Mouse (Mus musculus) neural tube, embryonic 11.5 days (tissue): ENCODE data around the gene Hba-a1. TPM values are rescaled to one million over a fixed set of nuclear protein-coding genes. Genes with fewer than 3 reads are reported as not detected.
A peak's percentile ranks its signal among the peaks of the same experiment; 100 is the strongest.
"Not testable (repeated sequence)": the region's sequence is repeated elsewhere in the genome, so short reads cannot be mapped to it uniquely, and the experiment has no call there.

ENCODE experiments used
- ATAC-seq: fragments of 200-750 bp; cut with Nextera tagmentation; 2 replicates; pipeline ENCODE4 v1.8.0; 2017; ENCODE audit warnings: moderate number of reproducible peaks, mild to moderate bottlenecking, moderate TSS enrichment, moderate library complexity; ENCODE audit not compliant: insufficient read depth, low FRiP score, low TSS enrichment
- DNase-seq: peaks from one replicate; pipeline ENCODE4 v3.0.0-alpha.2; 2015; ENCODE audit warnings: low spot score
- H3K27ac ChIP-seq: fragments of 300-500 bp; sonication (generic); 2 replicates; pipeline ENCODE4 v1.5.1; 2014; ENCODE audit warnings: low read depth, mild to moderate bottlenecking, low read length
- H3K27me3 ChIP-seq: fragments of 300-500 bp; sonication (generic); 2 replicates; pipeline ENCODE4 v1.6.1; 2014; ENCODE audit warnings: mild to moderate bottlenecking, low read length, mixed read lengths; ENCODE audit not compliant: control insufficient read depth, insufficient read depth
- H3K36me3 ChIP-seq: fragments of 300-500 bp; sonication (generic); 2 replicates; pipeline ENCODE4 v1.6.1; 2014; ENCODE audit warnings: mild to moderate bottlenecking, low read length, moderate library complexity, mixed read lengths; ENCODE audit not compliant: control insufficient read depth, insufficient read depth
- H3K4me1 ChIP-seq: fragments of 300-500 bp; sonication (generic); 2 replicates; pipeline ENCODE4 v1.6.1; 2014; ENCODE audit warnings: low read length, mixed read lengths; ENCODE audit not compliant: control insufficient read depth, insufficient read depth
- H3K4me2 ChIP-seq: fragments of 300-500 bp; sonication (generic); 2 replicates; pipeline ENCODE4 v1.6.1; 2014; ENCODE audit warnings: low read depth, mild to moderate bottlenecking, moderate library complexity
- H3K4me3 ChIP-seq: fragments of 300-500 bp; sonication (generic); 2 replicates; pipeline ENCODE4 v1.5.1; 2014; ENCODE audit warnings: low read depth, low read length
- H3K9ac ChIP-seq: fragments of 300-500 bp; sonication (generic); 2 replicates; pipeline ENCODE4 v1.6.1; 2014; ENCODE audit warnings: mild to moderate bottlenecking, low read length
- H3K9me3 ChIP-seq: fragments of 300-500 bp; sonication (generic); 2 replicates; pipeline ENCODE4 v1.6.1; 2016; ENCODE audit warnings: low read length; ENCODE audit not compliant: control insufficient read depth
- WGBS: fragments of 180-500 bp; shearing (Covaris S2); extraction: QIAGEN DNeasy Blood & Tissue Kit; methylation state at CpG from one replicate; pipeline ENCODE4 v1.1.7; 2014; 5-methylcytosine and 5-hydroxymethylcytosine counted together
- polyA plus RNA-seq: library from polyadenylated mRNA; unstranded; fragments of >200 nt; fragmentation: Nextera tagmentation; extraction: Ambion mirVana; gene quantifications from 2 replicates; pipeline ENCODE4 v1.2.1, GENCODE M21; 2014

The Hba-a1 gene
- polyA plus RNA-seq, 1 experiment from 2014 or later = 2,190 TPM

GRCm38 (mm10) chr11:32281416-32282144 lies 1.7 kb upstream of the Hba-a1 start:
- WGBS = 75% methylated on average over 1 of the region's 1 CpGs
- H3K4me1 ChIP-seq = no peaks in the 10 kb centered on the region
- DNase-seq (no peak), ATAC-seq (no peak)
- H3K27me3 ChIP-seq = peaks cover 2% of the 10 kb centered on the region; the same call in 1 of the 2 replicates
- no peak overlapping the region for H3K4me3 ChIP-seq
- H3K9me3 ChIP-seq = no peaks in the 10 kb centered on the region
- no peaks in the 10 kb centered on the region for H3K36me3 ChIP-seq
- H3K4me2 ChIP-seq = no peak overlapping the region
- no peak overlapping the region for H3K27ac ChIP-seq
- no peak overlapping the region for H3K9ac ChIP-seq

- H3K4me3 ChIP-seq, H3K9ac ChIP-seq, DNase-seq, H3K36me3 ChIP-seq, H3K27me3 ChIP-seq, ATAC-seq, H3K9me3 ChIP-seq, H3K4me2 ChIP-seq, H3K27ac ChIP-seq, H3K4me1 ChIP-seq: not testable (repeated sequence)
- WGBS = 53% methylated on average over 2 of the region's 2 CpGs
Measured at GRCm38 (mm10) chr11:32284582-32284981, 1.3 kb downstream of the Hba-a1 start.

- ATAC-seq (no peak), DNase-seq (no peak)
- Histone ChIP-seq H3K36me3 (no peaks in the 10 kb centered on the region), H3K4me2 (no peak overlapping the region), H3K27me3 (no peaks in the 10 kb centered on the region), H3K9me3 (no peaks in the 10 kb centered on the region), H3K4me3 (no peak overlapping the region), H3K27ac (no peak overlapping the region), H3K4me1 (no peaks in the 10 kb centered on the region), H3K9ac (no peak overlapping the region)
- WGBS = 83% methylated on average over 7 of the region's 7 CpGs
Measured at GRCm38 (mm10) chr11:32285031-32285775, 1.9 kb downstream of the Hba-a1 start.

GRCm38 (mm10) chr11:32285887-32286286 lies 2.6 kb downstream of the Hba-a1 start:
- H3K36me3 ChIP-seq, H3K4me1 ChIP-seq, H3K4me2 ChIP-seq, H3K27ac ChIP-seq, H3K9ac ChIP-seq, DNase-seq, H3K27me3 ChIP-seq, ATAC-seq, H3K9me3 ChIP-seq, H3K4me3 ChIP-seq: not testable (repeated sequence)

GRCm38 (mm10) chr11:32286695-32287492 lies 3.6 kb downstream of the Hba-a1 start, which contains the start of gene Hbq1b:
TSS of gene Hbq1b (plus strand) at chr11:32286965.
- H3K27ac ChIP-seq, H3K9me3 ChIP-seq, H3K27me3 ChIP-seq, H3K9ac ChIP-seq, H3K4me3 ChIP-seq, H3K4me1 ChIP-seq, H3K36me3 ChIP-seq: not testable (repeated sequence)
- DNase-seq = peak; percentile 72
- WGBS = 20% methylated on average over 30 of the region's 33 CpGs
- peak within 1 kb of the TSS; percentile 25 for H3K4me2 ChIP-seq
- ATAC-seq = peak; percentile 48; the same call in 1 of the 2 replicates

GRCm38 (mm10) chr11:32287493-32287825 lies 4.1 kb downstream of the Hba-a1 start:
- no peak for ATAC-seq
- DNase-seq = no peak
- H3K9ac ChIP-seq = no peak overlapping the region
- WGBS = 70% methylated on average over 9 of the region's 9 CpGs
- H3K36me3 ChIP-seq = no peaks in the 10 kb centered on the region
- no peak overlapping the region for H3K4me2 ChIP-seq
- no peak overlapping the region for H3K27ac ChIP-seq
- H3K4me1 ChIP-seq = no peaks in the 10 kb centered on the region
- no peaks in the 10 kb centered on the region for H3K27me3 ChIP-seq
- no peak overlapping the region for H3K4me3 ChIP-seq
- no peaks in the 10 kb centered on the region for H3K9me3 ChIP-seq

GRCm38 (mm10) chr11:32292819-32293218 lies 9.5 kb downstream of the Hba-a1 start:
- WGBS = 80% methylated on average over 4 of the region's 4 CpGs
- H3K27me3 ChIP-seq, H3K9ac ChIP-seq, H3K27ac ChIP-seq, H3K4me3 ChIP-seq, DNase-seq, H3K9me3 ChIP-seq, H3K36me3 ChIP-seq, H3K4me1 ChIP-seq, ATAC-seq, H3K4me2 ChIP-seq: not testable (repeated sequence)

GRCm38 (mm10) chr11:32293479-32293878 lies 10.2 kb downstream of the Hba-a1 start:
- not testable (repeated sequence) for H3K9me3 ChIP-seq, H3K27me3 ChIP-seq, H3K9ac ChIP-seq, DNase-seq, H3K4me3 ChIP-seq, ATAC-seq, H3K4me1 ChIP-seq, H3K4me2 ChIP-seq, H3K36me3 ChIP-seq, H3K27ac ChIP-seq
- 72% methylated on average over 3 of the region's 3 CpGs for WGBS
